Mouse (Mus musculus): Measurements from ENCODE around the gene Rnf144a.

Rnf144a gene

DNA sequence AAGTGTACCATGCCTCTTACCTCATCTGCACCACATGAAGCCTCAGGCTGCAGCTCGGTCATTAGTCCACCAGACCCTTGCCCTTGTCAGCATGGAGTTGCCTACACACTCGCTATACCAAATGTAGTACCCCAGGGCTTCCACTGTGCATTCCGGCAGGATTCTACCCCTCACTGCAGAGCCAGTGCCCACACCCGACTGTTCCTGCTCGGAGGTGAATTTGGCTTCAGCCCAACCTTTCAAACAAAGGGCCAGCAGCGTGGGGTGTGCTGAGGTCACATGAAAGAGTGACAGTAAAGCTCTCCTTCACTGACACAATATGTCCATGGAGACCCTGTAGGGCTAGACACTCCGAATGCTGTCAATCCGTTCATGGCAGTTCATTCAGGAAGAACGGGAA, 6.3 kb downstream of the Rnf144a start:
- DNase-seq (ENCODE audit: low spot score), result no peak

DNA sequence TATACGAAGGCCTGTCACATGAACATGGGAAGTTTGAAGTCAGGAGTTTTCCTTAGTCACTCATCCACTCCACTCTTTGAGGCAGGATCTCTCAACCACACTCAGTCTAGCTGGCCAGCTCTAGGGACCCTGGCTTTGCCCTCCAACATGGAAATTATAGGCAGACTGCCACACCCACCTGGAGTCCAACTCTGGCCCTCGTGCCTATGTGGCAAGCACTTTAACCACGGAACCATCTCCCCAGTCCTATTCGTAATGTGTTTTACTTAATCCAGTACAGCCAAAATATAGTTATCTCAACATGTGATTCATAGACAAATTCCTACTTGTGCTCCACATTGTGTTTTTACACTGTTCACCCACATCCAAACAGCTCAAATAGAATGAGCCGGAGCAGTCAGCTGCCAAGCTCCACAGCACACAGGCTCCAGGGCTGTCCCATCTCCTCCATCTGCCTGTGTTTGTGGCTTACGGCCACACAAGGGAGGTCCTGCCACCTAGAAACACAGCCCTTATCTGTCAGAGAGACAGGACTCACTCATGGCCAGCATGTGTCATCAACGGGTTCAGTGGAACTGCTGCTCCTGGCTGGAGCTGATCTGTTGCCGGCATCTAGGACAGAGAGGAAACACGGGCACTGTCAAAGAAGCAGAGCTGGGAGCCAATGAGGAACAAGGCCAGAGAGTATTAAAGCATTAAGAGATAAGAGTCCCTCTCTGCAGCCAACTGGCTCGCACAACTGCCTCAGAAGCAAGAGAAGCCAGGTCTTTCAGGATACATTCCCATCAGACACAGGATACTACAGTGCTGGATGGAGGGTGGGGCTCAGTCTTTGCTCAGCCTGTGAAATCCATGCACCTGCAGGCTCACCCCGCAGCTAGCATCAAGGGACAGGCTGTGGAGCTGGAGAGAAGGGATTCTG, 10.0 kb downstream of the Rnf144a start:
- no peak for DNase-seq (ENCODE audit: low spot score)

DNA sequence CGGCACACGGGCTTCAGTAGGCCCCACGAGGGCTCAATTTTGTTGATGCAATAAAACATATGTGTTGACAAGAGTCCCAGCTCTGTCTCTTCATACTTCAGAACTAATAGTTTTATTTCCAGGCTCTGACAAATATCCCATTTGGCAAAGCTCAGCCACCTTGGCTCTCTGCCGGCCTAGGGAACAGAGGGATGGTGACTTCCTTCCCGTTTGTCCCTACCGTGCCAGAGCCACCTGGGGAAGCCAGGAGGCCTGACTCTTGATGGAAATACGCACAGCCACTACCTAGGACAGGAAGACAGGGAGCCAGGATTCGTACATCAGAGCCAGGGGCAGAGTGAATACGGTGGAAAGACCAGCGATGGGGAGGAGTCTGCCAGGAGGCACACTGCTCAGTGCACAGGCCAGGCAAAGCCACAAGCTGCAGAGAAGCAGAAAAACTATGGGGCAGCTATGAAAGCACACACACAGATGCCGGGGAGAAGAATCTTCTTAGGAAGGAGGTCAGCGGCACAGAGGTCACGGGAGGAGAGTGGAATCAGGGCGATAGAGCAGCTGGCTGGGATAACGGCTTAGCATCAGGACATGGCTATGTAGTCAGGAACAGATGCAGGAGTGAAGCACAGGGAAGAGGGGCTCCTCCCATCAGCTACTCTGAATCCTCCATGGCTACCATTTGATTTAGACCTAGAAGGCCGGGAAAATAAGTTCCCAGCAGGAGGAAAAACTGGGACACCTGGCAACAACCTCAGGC, 11.5 kb downstream of the Rnf144a start:
- no peak for DNase-seq (ENCODE audit: low spot score)

DNA sequence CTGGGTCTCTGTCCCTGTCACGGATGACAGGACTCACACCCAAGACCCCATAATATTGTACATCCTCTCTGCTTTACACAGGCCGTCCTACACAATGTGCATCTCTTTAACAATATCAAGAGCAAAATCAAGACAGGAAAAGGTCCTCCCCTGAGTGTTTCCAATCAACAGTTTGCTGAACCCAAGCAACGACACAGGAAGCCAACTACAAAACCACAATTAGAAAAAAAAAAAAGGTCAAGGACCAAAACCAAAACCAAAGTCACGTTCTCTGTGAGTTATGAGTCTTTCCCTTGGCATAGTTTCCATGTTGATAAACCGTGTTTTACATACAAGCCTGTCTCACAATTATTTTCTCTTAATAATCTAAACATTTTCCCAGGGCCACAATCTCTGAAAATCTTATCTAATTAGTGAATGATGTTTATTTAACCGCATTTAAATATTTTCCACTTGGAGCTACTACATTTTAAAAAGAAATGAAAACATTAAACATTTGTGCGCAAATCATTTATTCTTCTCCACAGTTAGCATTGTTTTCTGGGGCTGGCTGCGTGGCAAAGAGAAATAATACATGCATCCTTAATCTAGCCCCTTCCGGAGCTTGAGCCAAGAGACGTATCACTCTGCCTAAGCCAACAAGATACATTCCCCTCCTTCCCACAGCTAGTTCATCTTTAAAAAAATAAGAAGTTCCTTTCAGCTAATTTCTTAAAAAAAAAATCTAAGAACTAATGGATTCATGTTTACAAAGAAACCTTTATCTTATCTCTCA, 13.2 kb downstream of the Rnf144a start:
- DNase-seq (ENCODE audit: low spot score), result no peak

DNA sequence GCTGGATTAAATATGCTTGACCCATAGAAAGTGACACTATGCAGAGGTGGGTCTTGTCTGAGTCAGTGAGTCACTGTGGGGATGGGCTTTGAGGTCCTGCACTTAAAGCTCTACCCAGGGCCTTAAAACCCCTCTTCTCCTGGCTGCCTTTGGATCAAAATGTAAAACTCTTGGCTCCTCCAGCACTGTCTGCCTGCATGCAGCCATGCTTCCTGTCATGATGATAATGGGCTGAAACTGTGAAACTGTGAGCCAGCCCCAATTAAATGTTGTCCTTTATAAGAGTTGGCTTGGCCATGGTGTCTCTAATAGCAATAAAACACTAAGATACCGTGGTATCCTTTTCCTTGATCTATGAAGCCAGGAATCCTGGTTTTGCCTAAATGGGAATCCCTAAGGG, 13.8 kb downstream of the Rnf144a start:
- no peak for DNase-seq (ENCODE audit: low spot score)

DNA sequence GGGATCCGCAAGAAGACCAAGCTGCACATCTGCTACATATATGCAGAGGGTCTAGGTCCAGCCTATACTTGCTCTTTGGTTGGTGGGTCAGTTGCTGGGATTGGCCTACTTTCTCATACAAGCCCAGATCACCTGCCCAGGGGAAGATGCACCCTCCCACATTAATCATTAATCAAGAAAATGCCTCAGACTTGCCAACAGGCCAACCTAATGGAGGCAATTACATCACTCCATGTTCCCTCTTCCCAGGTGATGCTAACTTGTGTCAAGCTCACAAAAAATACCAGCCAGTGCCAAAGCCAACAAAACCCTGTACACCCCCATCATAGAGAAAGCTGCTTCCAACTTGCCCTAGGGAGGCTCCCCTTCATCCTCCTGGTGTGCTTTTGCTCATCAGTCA, 14.3 kb downstream of the Rnf144a start:
- no peak for DNase-seq (ENCODE audit: low spot score)

DNA sequence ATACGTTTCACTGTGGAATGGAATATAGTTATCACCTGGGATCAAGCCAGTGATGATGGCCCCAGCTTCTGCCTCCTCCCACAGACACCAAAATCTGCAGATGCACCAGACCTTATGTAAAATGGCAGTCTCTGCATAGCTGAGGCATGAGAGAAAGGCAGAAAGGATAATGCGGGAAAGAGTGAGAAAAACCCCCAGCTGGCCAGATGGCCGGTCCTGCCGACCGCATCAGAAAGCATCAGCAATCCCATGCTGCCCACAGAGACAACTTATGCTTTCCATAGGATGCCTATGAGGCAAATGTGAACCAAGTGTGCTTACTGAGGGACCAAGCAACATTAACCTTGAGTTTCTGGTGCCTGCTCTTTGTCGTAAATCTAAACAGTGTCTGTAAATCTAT, 15.7 kb downstream of the Rnf144a start:
- DNase-seq (ENCODE audit: low spot score), result no peak

DNA sequence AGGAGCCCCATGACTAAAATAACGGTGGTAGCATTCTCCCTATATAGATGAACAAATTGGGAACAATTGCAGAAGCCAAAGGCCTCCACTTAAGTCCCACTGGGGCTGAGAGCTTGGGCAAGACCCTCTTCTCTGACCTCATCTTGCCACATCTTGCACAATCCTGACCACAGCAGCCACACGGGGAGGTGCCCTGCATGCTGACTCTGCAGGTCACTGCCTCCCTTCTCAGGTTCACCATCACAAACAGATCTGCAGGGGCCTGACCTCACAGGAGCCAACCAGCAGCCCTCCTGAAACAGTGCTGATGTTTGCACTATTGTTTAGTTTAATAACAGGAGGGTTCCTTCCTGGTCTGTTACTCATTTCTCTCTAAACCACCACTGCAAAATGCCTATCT, 16.5 kb downstream of the Rnf144a start:
- DNase-seq (ENCODE audit: low spot score), result peak; percentile 15

DNA sequence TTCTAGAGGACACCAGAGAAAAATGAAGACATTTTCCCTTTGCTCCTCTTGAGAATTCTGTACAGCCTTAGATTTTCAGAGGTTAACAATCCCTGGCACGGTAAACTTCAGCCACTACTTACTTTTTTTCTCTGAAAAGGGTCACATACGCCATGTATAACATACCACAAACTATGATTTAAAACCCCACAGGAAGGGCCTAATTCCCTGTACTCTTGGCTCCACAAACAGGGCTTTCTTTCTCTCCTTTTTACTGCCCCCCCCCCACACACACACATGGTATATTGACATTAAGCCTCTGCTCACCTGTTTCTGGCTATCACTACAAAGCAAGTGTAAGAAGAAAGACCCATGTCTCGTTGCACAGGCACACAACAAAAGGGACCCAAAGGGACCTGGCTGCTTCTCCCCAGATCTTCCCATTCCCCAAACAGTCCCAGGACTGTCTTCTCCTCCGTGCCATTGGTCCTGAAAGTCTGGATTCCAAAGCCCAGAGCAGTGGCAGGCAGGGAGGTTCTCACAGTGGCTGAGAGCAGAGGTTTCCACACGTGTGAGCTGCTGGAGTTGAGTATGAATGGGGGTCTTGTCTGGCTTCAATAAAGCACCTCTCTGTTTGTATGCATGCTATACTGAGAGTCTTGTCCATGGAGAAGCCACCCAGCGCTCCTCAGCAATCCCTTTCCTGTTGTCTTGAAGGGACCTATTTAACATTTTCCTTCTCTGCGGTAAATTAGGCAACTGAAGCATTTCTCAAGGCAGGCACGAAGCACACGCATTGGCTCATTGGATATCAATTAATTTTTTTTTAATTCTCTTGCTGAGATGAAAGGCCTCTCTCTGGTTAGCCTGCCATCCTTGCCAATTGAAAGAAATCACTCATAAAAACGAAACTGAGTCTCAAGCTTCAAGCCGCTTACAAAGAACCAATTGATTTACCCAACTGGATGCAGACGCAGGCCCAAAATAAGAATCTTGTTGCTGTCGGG, 20.3 kb downstream of the Rnf144a start:
- DNase-seq (ENCODE audit: low spot score), result peak; percentile 35

DNA sequence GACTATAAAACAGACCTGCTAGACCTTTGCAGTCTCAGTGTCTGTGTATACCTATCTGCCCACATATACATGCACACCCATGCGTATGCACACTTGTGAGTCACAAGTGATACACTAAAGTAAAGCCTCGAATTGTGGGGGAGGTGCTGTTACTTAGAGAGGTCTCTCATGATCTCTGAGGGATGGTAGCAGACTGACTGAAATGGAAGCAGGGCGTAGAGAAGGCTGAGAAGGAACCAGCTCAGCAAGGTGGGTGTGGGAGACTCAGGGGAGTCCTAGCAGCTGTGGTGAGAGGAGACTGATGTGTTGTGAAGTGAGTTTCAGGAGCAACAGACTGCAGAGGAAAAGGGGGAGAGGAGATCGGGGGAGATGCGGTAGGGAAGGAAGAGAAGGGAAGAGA, 21.8 kb downstream of the Rnf144a start:
- DNase-seq (ENCODE audit: low spot score), result no peak

DNA sequence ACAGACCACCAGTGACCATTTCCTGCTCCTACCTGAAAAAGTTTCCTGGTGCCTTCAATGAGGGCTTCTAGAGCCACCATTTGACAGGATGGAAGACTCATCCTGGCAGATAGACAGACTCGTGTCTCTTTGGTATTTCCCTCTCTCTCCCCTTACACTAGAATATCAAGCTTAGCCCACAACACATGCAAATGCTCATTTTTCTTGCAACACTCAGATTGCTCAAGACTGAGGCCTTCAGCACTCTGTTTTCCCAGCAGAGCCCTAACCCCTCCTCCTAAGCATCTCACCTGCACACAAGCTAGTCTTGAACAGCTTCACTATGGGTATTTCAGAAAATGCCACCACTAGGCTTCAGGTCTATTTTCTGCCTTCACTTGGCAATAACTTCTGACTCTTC, 23.9 kb downstream of the Rnf144a start:
- DNase-seq (ENCODE audit: low spot score), result no peak

DNA sequence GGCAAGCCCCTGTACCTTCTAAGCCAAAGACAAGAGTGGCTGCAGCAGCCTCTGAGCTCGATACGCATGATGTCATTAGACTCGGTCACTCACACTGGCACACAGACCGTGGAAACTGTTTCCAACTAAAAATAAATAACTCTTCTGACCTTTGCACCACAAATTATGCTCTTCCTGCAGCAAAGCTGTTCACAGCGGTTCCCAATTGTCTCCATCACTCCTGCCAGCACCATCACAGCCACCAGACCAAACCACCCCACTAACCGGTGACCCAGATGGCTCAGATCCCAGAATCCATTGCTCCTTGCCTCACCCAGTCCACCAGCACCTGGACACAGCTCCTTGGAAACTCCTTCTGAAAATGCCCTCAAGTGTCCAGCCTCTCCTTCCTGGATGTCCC, 27.5 kb downstream of the Rnf144a start:
- peak; percentile 9 for DNase-seq (ENCODE audit: low spot score)

DNA sequence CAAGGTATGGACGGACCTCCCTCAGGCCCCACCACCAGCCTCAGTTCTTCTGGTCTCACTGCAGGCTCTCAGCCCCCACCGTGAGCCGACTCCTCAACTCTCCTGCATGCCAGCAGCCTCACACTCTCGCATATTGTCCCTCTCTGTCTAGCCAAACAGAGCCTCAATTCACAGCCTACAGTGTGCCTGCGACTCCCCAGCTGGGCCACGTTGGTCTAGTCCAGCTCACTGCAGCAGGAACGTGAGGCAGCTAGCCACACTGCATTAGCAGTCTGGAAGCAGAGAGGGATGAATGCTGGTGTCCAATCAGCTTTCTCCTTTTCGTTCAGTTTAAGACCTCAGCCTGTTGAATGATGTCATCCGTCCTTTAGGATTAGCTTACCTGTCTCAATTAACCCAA, 28.1 kb downstream of the Rnf144a start:
- DNase-seq (ENCODE audit: low spot score), result no peak

DNA sequence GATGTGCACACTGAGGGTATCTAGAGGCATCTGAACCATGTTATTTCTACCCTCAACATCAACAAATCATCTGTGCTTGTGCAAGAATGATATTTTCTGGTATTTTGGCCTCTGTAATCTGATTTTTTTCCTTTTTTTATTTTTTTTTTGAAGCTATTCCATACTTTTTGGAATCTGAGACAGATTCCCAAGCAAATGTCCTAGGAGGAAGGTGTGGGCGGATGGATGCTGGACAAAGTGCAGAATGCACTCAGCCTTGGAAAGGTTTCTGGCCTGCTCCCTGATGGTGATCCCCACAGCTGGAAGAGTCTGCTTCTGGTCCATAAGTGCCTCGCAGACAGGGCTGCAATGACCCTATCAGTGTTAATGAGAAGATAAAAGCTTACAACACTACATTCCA, 28.9 kb downstream of the Rnf144a start:
- DNase-seq (ENCODE audit: low spot score), result no peak

DNA sequence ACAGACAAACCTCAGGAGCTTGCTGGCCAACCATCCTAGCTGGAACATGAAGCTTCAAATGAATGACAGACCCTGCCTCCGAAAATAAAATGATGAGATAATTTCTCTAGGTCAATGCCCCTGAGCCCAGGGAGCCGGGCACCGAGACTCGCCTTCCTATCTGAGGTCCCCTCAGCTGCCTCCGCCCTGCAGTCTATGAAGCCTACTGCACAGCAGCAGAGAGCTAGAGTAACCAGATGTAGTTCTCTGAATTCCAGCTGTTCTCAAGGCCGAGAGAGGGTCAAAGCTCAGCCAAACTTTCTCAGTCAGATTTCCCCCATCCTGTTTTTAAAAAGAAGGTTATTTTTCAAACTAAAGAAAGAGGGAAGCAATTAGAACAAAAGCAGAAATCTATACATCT, 29.3 kb downstream of the Rnf144a start:
- no peak for DNase-seq (ENCODE audit: low spot score)

DNA sequence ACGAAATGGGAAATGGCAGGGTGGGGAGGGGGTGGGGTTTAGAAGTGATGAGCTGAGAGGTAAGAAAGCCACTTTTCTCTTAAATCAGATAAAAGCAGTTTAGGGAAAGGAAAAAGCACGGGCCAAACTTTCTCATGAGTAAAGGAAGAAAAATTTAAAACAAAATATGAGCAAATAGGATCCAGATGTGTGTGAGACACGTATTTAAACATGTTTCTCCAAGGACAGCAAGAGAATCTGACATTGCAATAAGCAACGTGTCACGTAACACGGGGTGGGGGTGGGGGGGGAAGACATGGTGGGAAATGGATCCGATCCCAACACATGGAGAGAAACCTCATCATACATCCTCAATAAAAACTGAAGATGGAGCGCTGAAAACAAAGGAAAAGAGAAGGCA, 33.3 kb downstream of the Rnf144a start:
- DNase-seq (ENCODE audit: low spot score), result no peak

DNA sequence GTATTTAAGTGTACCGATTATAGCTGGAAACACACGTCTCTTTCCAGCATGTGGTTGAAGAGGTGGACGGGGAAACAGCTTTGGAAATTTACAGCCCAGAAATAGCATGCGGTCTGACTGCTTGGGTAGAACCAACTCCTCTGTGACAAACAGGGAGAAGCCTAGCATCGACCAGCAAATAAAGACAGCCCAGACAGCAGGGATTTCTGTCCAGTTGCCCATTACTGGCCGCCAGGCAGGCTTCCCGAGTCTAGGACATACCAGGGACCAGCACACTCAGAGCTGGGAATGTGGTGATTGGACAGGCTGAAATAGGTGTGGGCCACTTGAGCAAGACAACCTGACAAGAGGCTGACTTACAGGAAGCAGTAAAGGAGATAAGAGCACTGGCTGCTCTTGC, 35.3 kb downstream of the Rnf144a start:
- no peak for DNase-seq (ENCODE audit: low spot score)

DNA sequence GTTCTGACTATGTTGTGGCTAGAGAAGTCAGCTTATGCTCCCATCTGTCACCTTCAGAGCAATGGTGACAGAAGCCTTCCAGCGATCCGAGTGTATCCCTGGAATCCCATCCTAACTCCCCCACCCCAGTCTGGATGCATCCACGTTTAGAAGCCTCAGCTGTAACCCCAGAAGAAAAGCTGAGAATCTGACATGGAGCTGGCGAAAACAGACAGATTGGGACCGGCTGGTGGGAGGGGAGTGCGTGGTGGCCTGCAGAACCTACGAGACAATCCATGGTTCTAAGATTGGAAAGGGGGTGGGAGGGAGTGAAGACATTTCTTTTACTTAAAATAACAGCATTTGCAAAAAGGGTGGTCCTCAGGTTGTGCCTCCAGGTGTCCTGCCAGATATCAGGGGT, 37.4 kb downstream of the Rnf144a start:
- no peak for DNase-seq (ENCODE audit: low spot score)

DNA sequence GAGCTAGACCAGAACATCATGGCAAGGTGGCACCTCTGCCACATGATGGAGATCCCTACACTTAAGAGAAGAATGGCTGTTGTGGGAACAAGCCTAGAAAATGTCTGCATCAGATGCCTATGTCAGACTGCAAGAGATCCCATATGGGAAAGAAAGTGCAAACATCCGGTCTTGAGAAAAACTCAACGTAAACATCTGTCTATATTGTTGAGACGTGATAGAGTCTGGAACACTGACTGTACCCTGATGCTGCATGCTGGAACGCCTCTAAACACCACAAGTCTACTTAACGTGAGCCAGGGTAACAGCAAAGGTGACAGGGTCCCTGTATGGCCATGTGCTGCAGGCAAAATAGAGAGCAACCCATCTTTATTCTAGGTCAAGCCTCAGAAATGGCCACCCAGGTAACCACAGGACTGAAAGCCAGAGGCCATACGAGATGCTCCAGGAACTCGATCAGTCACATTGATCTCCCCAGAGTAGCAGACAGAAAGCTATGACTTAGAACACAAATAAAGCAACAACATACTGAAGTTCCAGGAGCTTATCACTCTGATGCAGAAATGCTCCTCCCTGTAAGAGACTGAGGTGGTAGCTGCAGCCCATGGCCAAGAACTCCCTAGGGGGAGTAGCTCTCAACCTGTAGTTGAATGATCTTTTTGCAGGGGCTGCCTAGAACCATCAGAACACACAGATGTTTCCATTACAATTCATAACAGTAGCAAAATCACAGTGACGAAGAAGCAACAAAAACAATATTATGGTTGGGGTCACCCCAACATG, 38.3 kb downstream of the Rnf144a start:
- no peak for DNase-seq (ENCODE audit: low spot score)

DNA sequence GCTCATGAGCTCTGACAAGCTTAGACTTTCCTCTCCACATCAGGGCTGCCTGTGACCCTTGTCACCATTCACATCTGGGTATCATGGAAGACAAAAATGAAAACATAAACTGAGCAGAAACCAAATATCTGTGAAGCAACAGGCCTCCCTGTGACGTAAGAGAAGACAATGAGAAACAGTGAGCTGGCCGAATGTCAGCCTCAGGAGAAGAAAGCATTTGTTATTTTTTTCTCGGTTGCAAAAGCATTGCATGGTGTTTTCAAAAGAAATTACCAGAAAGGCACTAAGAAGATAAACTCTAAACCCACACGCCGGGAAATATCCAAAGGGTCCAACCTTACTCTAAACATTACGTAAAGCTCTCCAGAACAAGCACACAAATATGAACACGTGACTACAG, 41.3 kb downstream of the Rnf144a start:
- no peak for DNase-seq (ENCODE audit: low spot score)

DNA sequence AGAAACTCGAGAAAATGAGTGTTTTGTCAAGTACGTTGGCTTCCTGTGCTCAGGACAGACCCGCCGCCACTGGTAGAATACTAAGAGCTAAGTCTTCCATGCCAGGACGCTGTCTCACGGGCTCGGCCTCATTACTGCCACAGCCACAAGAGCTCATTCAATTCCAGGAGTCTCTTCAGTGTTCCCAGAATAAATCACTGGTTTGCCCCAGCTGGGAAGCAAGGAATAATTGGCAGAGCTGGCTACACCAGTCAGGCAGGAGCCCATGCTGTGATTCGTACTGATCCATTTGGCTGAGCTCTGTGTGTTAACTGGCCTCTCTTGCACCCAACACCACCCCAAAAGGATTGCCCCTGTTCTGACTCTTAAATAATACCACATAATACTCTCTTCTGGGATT, 45.0 kb downstream of the Rnf144a start:
- no peak for DNase-seq (ENCODE audit: low spot score)
